Mouse (Mus musculus): ENCODE measurements at regions not wholly inside any gene's neighbourhood (a gene's known extent, or its start where the extent isn't known, plus 50 kb on each side); places are given as distances from the start of the nearest gene placed in this dataset.

DNA sequence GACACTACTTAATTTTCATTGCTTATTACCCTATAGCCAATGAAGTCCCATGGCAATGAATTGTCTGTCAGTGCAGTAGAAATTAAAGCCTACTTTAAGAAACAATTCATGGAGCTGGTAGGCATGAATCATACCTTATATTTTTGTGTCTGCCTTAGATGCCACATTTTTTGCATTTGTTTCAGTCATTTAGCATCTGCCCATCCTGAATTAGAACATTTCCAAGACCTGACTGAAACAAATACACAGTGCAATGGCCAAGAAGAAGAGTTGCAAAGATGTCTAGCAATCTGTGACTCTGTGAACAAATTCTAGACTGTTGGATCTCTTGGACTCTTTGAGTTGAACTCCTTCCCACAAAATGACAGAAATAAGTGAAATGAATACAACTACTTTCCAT, 342.2 kb downstream of the Gm16223 start:
- TF ChIP-seq CTCF (IDR thresholded peaks at IDR 0.05; ENCODE audit: low read depth): no peak
- no peak for TF ChIP-seq EP300 (IDR thresholded peaks at IDR 0.05; ENCODE audit: low read depth)

All from liver, postnatal 0 days (tissue).